Mouse (Mus musculus): ENCODE data around the gene Eqtn. TPM values are rescaled to one million over a fixed set of nuclear protein-coding genes. Genes with fewer than 3 reads are reported as not detected.

Gene Eqtn
- total RNA-seq (2021) = 1 to 10 TPM in 1 of 2 experiments, under 1 TPM in 1; 0.62 to 1.1 TPM
- long read RNA-seq, experiment 1 = 0 reads
- long read RNA-seq, experiment 2, partial matches to known transcripts = 1 of 1 reads
- long read RNA-seq, experiment 2, other reads (novel, unspliced or antisense) = 0 of 1 reads

DNA sequence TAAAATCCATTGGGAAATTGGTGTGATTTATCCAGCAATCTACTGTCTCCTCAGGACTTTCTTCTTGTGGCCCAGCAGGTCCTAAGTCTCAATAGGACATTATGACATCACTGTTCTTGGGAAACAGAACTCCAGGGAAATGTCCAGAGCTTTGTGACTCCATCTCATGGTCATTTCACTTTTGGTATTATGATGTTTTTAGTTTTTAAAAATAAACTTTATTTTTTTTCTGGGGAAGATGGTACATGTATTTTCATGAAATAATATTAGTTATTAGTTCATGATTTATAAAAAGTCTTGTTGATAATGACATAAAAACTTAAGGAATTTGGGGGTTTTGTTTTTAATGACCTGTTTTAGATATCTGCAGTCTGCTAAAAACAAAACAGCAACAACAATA, at the start of gene Eqtn:
Eqtn (minus strand) TSS at position 101 of the 400 bp plus-strand sequence.
- no peak for DNase-seq (ENCODE audit: low spot score in 2 of 2)

DNA sequence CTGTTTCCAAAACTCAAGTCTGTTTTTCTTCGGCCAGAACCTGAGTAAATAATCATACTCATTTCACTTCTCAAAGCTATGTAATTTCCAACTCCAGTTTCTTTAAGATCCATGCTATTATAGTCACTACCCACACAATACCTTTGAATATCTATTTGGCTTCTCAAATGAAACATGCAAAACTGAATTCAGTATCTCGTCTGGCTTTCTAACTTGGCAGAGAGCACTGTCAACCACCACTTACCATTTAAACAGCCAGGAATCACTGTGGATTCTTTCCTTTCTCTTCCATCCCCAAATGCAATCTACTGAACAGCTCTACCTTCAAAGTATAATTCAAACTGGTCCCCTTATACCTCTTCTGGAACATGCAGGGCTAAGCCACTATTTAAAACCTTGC, 44.7 kb upstream of the Eqtn start:
- DNase-seq (ENCODE audit: low spot score in 2 of 2) = no peak

DNA sequence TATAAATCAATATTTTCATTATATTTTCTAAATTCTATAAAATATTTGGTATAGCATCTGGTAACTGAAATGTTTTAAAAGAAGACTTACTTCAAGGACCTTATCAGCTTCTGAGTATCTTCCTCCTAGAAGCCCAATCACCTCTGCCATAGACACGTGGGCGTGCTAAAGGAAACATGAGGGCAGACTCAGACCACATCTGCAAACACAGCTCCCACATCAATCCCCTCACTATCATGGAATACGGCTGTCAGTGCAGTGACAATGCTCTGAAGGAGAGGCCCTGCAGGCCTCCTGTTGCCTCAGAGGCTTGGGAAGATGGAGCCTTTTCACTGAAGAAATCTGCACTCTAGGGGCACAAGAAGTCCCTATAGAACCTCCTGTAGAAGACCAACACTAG, 24.1 kb upstream of the Eqtn start:
- DNase-seq (ENCODE audit: low spot score in 2 of 2) = no peak

DNA sequence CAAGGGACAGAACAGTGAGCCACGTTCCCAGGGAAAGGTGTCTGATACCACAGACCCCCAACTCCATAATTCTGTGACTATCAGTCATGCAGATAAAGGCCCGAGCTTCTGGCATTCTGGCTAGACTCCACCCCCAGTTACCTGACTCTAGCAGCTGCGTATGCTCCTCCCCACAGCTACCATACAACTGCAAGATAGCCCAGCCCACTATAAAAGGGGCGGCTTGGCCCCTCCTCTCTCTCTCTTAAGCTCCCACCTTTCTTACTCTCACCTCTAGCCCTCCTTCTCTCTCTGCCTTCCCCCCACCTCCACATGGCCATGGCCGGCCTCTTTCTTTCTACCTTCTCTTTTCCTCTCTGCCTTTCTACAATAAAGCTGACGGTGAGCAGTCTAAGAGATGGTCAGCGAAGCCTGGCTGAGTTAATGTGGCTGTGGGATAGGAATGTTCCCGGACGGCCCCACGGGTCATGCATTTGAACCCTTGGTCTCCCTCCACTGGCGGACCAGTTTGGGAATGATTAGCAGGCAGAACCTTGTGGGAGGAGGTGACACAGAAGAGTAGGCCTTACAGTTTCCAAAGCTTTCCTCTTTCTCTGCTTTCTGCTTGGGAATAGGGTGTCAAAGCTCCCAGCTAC, 12.7 kb upstream of the Eqtn start:
- DNase-seq (ENCODE audit: low spot score in 2 of 2) = no peak

DNA sequence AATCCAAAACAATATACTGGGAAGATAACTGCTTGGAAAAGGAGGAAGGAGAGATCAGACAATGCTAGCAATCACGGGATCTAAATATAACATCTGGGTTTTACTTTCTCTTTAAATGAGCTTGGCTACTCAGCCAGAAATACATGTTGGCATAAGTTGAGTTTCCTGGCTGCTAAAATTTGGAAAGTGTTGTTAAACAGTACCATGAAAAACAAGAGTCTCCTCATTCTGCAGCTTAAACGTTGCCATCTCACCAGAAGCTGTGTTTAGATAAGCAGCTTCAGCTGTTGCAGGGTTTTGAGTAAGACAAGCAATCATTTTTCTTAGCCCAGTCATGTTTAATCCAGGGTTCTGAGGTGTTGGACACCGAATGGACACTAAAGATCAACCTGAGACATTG, 26.9 kb downstream of the Eqtn start:
- no peak for DNase-seq (ENCODE audit: low spot score in 2 of 2)

DNA sequence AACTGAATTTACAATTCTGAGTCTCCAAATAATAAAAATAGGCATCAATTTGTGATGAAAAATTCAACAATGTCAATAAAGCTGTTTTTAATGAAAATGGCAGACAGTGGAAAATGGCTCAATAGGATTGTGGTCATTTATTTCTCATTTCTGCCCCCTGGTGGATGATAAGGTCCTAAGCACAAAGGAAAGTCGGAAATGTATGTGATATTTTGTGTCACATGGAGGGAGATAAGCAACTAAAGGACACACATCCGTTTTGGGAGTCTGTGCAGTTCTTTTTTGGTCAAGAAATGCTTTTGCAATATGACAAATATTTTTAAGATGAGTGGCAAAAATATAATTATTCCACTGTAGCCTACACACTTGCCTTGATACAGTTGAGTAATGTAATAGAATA, 27.9 kb downstream of the Eqtn start:
- DNase-seq (ENCODE audit: low spot score in 2 of 2) = no peak

Other genes starting within 250 kb of the Eqtn start
- gene Tek, start 189.6 kb downstream of the Eqtn start, total RNA-seq (2021) = 10 to 100 TPM; 35.7 to 40.0 TPM
- 10 to 100 TPM; 21.7 to 22.2 TPM for gene Mysm1, start 50.3 kb upstream of the Eqtn start, total RNA-seq (2021)
- gene Jun, start 123.4 kb upstream of the Eqtn start, total RNA-seq (2021) = 10 to 100 TPM; 54.6 to 74.7 TPM

Measured in gastrocnemius, postnatal 4 days (tissue).